In the genomic region with DNA sequence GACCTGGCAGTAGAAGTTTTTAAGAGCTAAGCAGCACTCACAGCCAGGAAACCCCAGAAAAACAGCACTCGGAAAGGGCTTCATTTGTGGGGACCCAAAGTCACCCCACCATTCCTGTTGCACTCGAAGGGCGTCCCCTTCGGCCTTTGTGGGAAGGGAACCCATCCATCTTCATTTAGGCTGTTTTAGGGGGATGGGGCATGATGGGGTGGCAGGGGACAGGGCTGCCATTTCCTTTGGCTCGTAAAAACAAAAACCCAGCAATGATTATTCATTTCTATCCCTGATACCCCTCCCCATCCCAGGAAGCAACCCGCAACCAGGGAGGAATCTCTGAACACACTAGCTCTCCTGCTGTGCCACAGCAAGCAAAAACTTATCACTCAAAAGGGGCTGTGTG, we compare ENCODE assay signal across 23 mouse cellular contexts. TPM values are rescaled to one million over a fixed set of nuclear protein-coding genes. Genes with fewer than 3 reads are reported as not detected.
DNase-seq lines count a peak whose midpoint lies in the region; ATAC-seq and TF ChIP-seq lines count a peak whose summit lies in the region.
"Had no signal": no experiment of that assay in that cellular context is flagged by ENCODE, and none has a peak within 500 bp of the region (broad histone marks: within the 10 kb centered on the region; RNA-seq: fewer than 3 reads in every experiment).

No protein-coding gene starts in this region.

- peaks cover 83% of the 10 kb centered on the region for H3K27me3 ChIP-seq in heart, embryonic 10.5 days (ENCODE audit: insufficient read depth, poor library complexity, severe bottlenecking)
- H3K27me3 ChIP-seq in limb, embryonic 10.5 days (ENCODE audit: low read depth, poor library complexity, severe bottlenecking) = peaks cover 6% of the 10 kb centered on the region; the same call in 1 of the 2 replicates
- peaks cover 16% of the 10 kb centered on the region for H3K27me3 ChIP-seq in limb, embryonic 13.5 days
- peaks cover 3% of the 10 kb centered on the region; the same call in 1 of the 2 replicates for H3K27me3 ChIP-seq in forebrain, postnatal 0 days (ENCODE audit: insufficient read depth, low read length)
- H3K27me3 ChIP-seq: CH12.LX had no signal

- H3K9ac ChIP-seq in limb, embryonic 13.5 days = no peak overlapping the region
- H3K9ac ChIP-seq in forebrain, postnatal 0 days = no peak overlapping the region

- no peaks in the 10 kb centered on the region for H3K36me3 ChIP-seq in heart, embryonic 10.5 days
- no peaks in the 10 kb centered on the region for H3K36me3 ChIP-seq in limb, embryonic 10.5 days
- no peaks in the 10 kb centered on the region for H3K36me3 ChIP-seq in limb, embryonic 13.5 days
- no peaks in the 10 kb centered on the region for H3K36me3 ChIP-seq in forebrain, postnatal 0 days (ENCODE audit: insufficient read depth)
- H3K36me3 ChIP-seq: G1E had no signal

- H3K4me3 ChIP-seq in heart, embryonic 10.5 days = no peak overlapping the region
- peak overlapping the region; percentile 13; the same call in 1 of the 2 replicates for H3K4me3 ChIP-seq in limb, embryonic 10.5 days
- no peak overlapping the region for H3K4me3 ChIP-seq in limb, embryonic 13.5 days
- H3K4me3 ChIP-seq in forebrain, postnatal 0 days (ENCODE audit: low read depth, low read length) = no peak overlapping the region

- peak; percentile 70 for DNase-seq in heart, adult 11 months
- DNase-seq in heart, adult 9 months (ENCODE audit: low spot score in 2 of 2) = no peak
- DNase-seq in heart, embryonic 10.5 days (ENCODE audit: low spot score) = peak; percentile 58
- no peak for DNase-seq in heart, adult 18-20 months
- no peak for DNase-seq in limb, embryonic 10.5 days (ENCODE audit: low spot score)
- no peak for DNase-seq in forebrain, postnatal 0 days
- no peak for DNase-seq in kidney, adult 18-20 months
- DNase-seq: adrenal gland, adult 2 months; adrenal gland, adult 8-10 months; adrenal gland, postnatal 10 days; adrenal gland, postnatal 14 days; adrenal gland, postnatal 25 days; adrenal gland, postnatal 36 days; B cell, adult 2 months; cerebellum, adult 11 months; cerebellum, adult 11-12 months had no signal

- H3K27ac ChIP-seq in heart, embryonic 10.5 days = no peak overlapping the region
- no peak overlapping the region for H3K27ac ChIP-seq in limb, embryonic 10.5 days
- H3K27ac ChIP-seq in limb, embryonic 13.5 days = no peak overlapping the region
- no peak overlapping the region for H3K27ac ChIP-seq in forebrain, postnatal 0 days (ENCODE audit: low read depth, low read length)

- TF ChIP-seq CTCF in forebrain, postnatal 0 days (IDR thresholded peaks at IDR 0.05; ENCODE audit: low read depth) = no peak

- H3K4me1 ChIP-seq in heart, embryonic 10.5 days = peaks cover 18% of the 10 kb centered on the region
- H3K4me1 ChIP-seq in limb, embryonic 10.5 days = peaks cover 51% of the 10 kb centered on the region
- peaks cover 22% of the 10 kb centered on the region for H3K4me1 ChIP-seq in limb, embryonic 13.5 days
- no peaks in the 10 kb centered on the region for H3K4me1 ChIP-seq in forebrain, postnatal 0 days (ENCODE audit: insufficient read depth)

- H3K4me2 ChIP-seq in limb, embryonic 13.5 days (replicated peaks) = 0 out of 2 replicates have a peak overlapping the region, but pooled peaks have one; percentile 27
- no peak overlapping the region for H3K4me2 ChIP-seq in forebrain, postnatal 0 days (ENCODE audit: low read depth)

- no peaks in the 10 kb centered on the region for H3K9me3 ChIP-seq in heart, embryonic 10.5 days
- no peaks in the 10 kb centered on the region for H3K9me3 ChIP-seq in limb, embryonic 10.5 days (replicated peaks)
- no peaks in the 10 kb centered on the region for H3K9me3 ChIP-seq in limb, embryonic 13.5 days
- H3K9me3 ChIP-seq in forebrain, postnatal 0 days (ENCODE audit: low read length) = no peaks in the 10 kb centered on the region
- H3K9me3 ChIP-seq: G1E had no signal

- WGBS in heart, embryonic 10.5 days = 46% methylated on average over 6 of the region's 6 CpGs
- 10% methylated on average over 6 of the region's 6 CpGs for WGBS in limb, embryonic 10.5 days
- WGBS in limb, embryonic 13.5 days = 20% methylated on average over 6 of the region's 6 CpGs
- 61% methylated on average over 6 of the region's 6 CpGs for WGBS in forebrain, postnatal 0 days

- ATAC-seq in limb, embryonic 13.5 days (ENCODE audit: low FRiP score, low read depth) = no peak
- no peak for ATAC-seq in forebrain, postnatal 0 days
- ATAC-seq: activated CD4-positive, CD25-positive, alpha-beta regulatory T cell, adult 4 months; CD4-positive, CD25-positive, alpha-beta regulatory T cell, adult 4 months; Patski had no signal

RNA-seq across cellular contexts. Expression of a gene that starts 49.0 kb away (rescaled TPM):
- polyA plus RNA-seq in heart, embryonic 10.5 days (2016; fragmentation: Nextera tagmentation; extraction: Ambion mirVana) = 1.1 and 2.9 TPM in 2 replicates
- 1 to 10 TPM in 1 of 2 experiments, under 1 TPM in 1; 0.46 to 1.6 TPM for total RNA-seq in heart, adult 18-20 months (2021)
- 3.6 and 5.5 TPM in 2 replicates for polyA plus RNA-seq in limb, embryonic 10.5 days (2016; fragmentation: Nextera tagmentation; extraction: Ambion mirVana)
- polyA plus RNA-seq in limb, embryonic 13.5 days (2015; fragmentation: Nextera tagmentation; extraction: Ambion mirVana) = 3.2 and 4.3 TPM in 2 replicates
- total RNA-seq in forebrain, postnatal 0 days (2014; rRNA removed) = 0.71 and 1.0 TPM in 2 replicates
- 0.23 and 0.25 TPM in 2 replicates for polyA plus RNA-seq in forebrain, postnatal 0 days (2015; fragmentation: Nextera tagmentation; extraction: Ambion mirVana)
- total RNA-seq: MEL had no signal

Comparison
In these comparisons a context has a peak if more than half of its experiments do, and no peak if none do; other contexts are left out.
1. DNase-seq: peak in heart, adult 11 months (single experiment) and heart, embryonic 10.5 days (single experiment); none in heart, adult 9 months (0 of 2), heart, adult 18-20 months (0 of 2), limb, embryonic 10.5 days (single experiment), forebrain, postnatal 0 days (single experiment) and kidney, adult 18-20 months (single experiment).